Mouse (Mus musculus) ES-E14 (cell line): ENCODE results near the gene Retreg3.

Experiments used
- CHD2 ChIP-seq: IDR thresholded peaks from 2 replicates; pipeline ENCODE4 v1.6.1; 2014; ENCODE audit warnings: mild to moderate bottlenecking, low read depth, low read length, inconsistent platforms
- ZC3H11A ChIP-seq: IDR thresholded peaks from 2 replicates; pipeline ENCODE4 v1.6.1; 2012; ENCODE audit warnings: low read depth, mild to moderate bottlenecking, inconsistent platforms, low read length, borderline replicate concordance
- ZNF384 ChIP-seq: IDR thresholded peaks from 2 replicates; pipeline ENCODE4 v1.6.1; 2012; ENCODE audit warnings: low read depth, low read length, inconsistent platforms

DNA sequence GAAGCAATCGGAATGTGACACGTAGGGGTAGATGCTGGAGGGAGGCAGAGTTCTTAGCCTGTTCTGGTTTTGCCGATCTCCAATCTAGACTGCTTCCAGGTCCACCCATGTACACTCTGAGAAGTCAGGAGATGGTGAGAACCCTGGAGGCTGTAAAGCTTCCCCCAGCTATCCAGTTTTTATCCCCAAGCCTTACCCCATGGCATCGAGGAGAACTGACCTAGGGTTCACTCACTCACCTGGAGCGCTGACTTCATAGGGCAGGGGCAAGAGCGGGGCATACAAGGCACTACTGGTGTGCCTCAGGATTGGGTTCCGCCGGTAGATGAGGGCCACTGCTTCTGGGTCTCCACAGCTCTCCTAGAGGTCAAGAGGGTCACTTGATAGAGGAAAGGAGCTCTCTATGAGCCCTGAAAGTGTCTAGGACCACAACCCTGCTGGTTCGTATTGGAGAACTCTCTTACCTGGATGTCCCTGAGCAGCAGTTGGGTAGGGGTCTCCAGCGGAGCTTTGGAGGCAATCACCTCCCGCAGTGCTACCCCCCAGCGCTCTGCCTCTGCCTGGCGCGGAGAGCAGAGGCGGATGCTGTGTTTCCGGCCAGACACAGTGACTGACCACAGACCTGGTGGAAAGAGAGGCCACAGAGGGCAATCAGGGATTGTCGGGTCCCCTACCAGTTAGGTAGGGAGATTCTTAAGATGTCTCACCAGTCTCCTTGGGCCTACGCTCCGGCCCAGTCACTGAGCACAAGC, 47.7 kb upstream of the Retreg3 start:
- TF ChIP-seq CHD2 (no peak), ZNF384 (no peak), ZC3H11A (no peak)
